Mouse (Mus musculus) liver, embryonic 15.5 days (tissue): ENCODE measurements around the gene Mamdc4. TPM values are rescaled to one million over a fixed set of nuclear protein-coding genes. Genes with fewer than 3 reads are reported as not detected.
"Not testable (repeated sequence)": the region's sequence is repeated elsewhere in the genome, so short reads cannot be mapped to it uniquely, and the experiment has no call there.

Experiments used
- ATAC-seq: fragments of 200-750 bp; cut with Nextera tagmentation; 2 replicates; pipeline ENCODE4 v1.8.0; 2017; ENCODE audit warnings: moderate number of reproducible peaks, mild to moderate bottlenecking, moderate library complexity; ENCODE audit not compliant: insufficient read depth
- H3K27ac ChIP-seq: fragments of 300-500 bp; sonication (generic); replicated peaks from 2 replicates; pipeline ENCODE4 v1.5.1; 2015; ENCODE audit warnings: mild to moderate bottlenecking, inconsistent platforms
- H3K27me3 ChIP-seq: fragments of 300-500 bp; sonication (generic); 2 replicates; pipeline ENCODE4 v1.6.1; 2015; ENCODE audit warnings: mild to moderate bottlenecking, inconsistent platforms
- H3K36me3 ChIP-seq: fragments of 300-500 bp; sonication (generic); replicated peaks from 2 replicates; pipeline ENCODE4 v1.6.1; 2015; ENCODE audit warnings: moderate library complexity, mild to moderate bottlenecking, inconsistent platforms
- H3K4me1 ChIP-seq: fragments of 300-500 bp; sonication (generic); replicated peaks from 2 replicates; pipeline ENCODE4 v1.6.1; 2015; ENCODE audit warnings: inconsistent platforms
- H3K4me2 ChIP-seq: fragments of 300-500 bp; sonication (generic); 2 replicates; pipeline ENCODE4 v1.6.1; 2015; ENCODE audit warnings: moderate library complexity, mild to moderate bottlenecking, inconsistent platforms
- H3K4me3 ChIP-seq: fragments of 300-500 bp; sonication (generic); replicated peaks from 2 replicates; pipeline ENCODE4 v1.5.1; 2015; ENCODE audit warnings: mild to moderate bottlenecking, inconsistent platforms
- H3K9ac ChIP-seq: fragments of 300-500 bp; sonication (generic); 2 replicates; pipeline ENCODE4 v1.6.1; 2015; ENCODE audit warnings: moderate library complexity, mild to moderate bottlenecking, inconsistent platforms
- H3K9me3 ChIP-seq: fragments of 300-500 bp; sonication (generic); replicated peaks from 2 replicates; pipeline ENCODE4 v1.6.1; 2016; ENCODE audit warnings: inconsistent platforms
- WGBS: fragments of 180-500 bp; shearing (Covaris S2); methylation state at CpG from one replicate; pipeline ENCODE4 v1.1.7; 2015; ENCODE audit warnings: mixed read lengths; ENCODE audit not compliant: insufficient replicate concordance; 5-methylcytosine and 5-hydroxymethylcytosine counted together
- polyA plus RNA-seq: library from polyadenylated mRNA; unstranded; fragments of >200 nt; fragmentation: Nextera tagmentation; extraction: Ambion mirVana; gene quantifications from 2 replicates; pipeline ENCODE4 v1.2.1, GENCODE M21; 2015

Mamdc4 gene
- polyA plus RNA-seq, 1 experiment from 2014 or later: 0.32 TPM

- Histone ChIP-seq H3K4me3 (peak overlapping the region; percentile 85), H3K27ac (peak overlapping the region; percentile 82), H3K36me3 (peaks cover 34% of the 10 kb centered on the region), H3K4me1 (peaks cover 35% of the 10 kb centered on the region), H3K27me3 (no peaks in the 10 kb centered on the region), H3K9me3 (no peaks in the 10 kb centered on the region), H3K4me2 (peak overlapping the region; percentile 94), H3K9ac (peak overlapping the region; percentile 91)
- under 1% methylated on average over 24 of the region's 24 CpGs for whole genome bisulfite sequencing
- peak; percentile 60 for ATAC-seq
Measured at GRCm38 (mm10) chr2:25557964-25558360, 16.7 kb downstream of the Mamdc4 start.

GRCm38 (mm10) chr2:25557221-25557963 lies 17.3 kb downstream of the Mamdc4 start, which contains the start of gene Edf1:
Gene Edf1, plus strand, starts transcription at chr2:25557847.
- peak; percentile 98 for ATAC-seq
- under 1% methylated on average over 61 of the region's 61 CpGs for WGBS

GRCm38 (mm10) chr2:25556296-25556695 lies 18.3 kb downstream of the Mamdc4 start:
- no peak overlapping the region for H3K9ac ChIP-seq
- no peaks in the 10 kb centered on the region for H3K9me3 ChIP-seq
- H3K27ac ChIP-seq: no peak overlapping the region
- peaks cover 26% of the 10 kb centered on the region for H3K4me1 ChIP-seq
- H3K27me3 ChIP-seq: no peaks in the 10 kb centered on the region
- no peak for ATAC-seq
- no peak overlapping the region for H3K4me3 ChIP-seq
- peak overlapping the region; percentile 94; the same call in 1 of the 2 replicates for H3K4me2 ChIP-seq
- 51% methylated on average over 1 of the region's 1 CpGs for WGBS
- peaks cover 18% of the 10 kb centered on the region for H3K36me3 ChIP-seq

More at GRCm38 (mm10) chr2:25557221-25557963, 17.3 kb downstream of the Mamdc4 start, which contains the start of gene Edf1:
- H3K4me3 ChIP-seq: peak within 1 kb of the TSS; percentile 85
- H3K27ac ChIP-seq: peak within 1 kb of the TSS; percentile 82
- peaks cover 31% of the 10 kb centered on the region for H3K4me1 ChIP-seq
- H3K4me2 ChIP-seq: peak within 1 kb of the TSS; percentile 94
- peak within 1 kb of the TSS; percentile 91 for H3K9ac ChIP-seq
- H3K9me3 ChIP-seq: no peaks in the 10 kb centered on the region
- H3K36me3 ChIP-seq: peaks cover 28% of the 10 kb centered on the region
- no peaks in the 10 kb centered on the region for H3K27me3 ChIP-seq

GRCm38 (mm10) chr2:25555479-25555878 lies 19.2 kb downstream of the Mamdc4 start:
- H3K27ac ChIP-seq, H3K9me3 ChIP-seq, ATAC-seq, H3K36me3 ChIP-seq, H3K4me3 ChIP-seq, H3K9ac ChIP-seq, H3K4me2 ChIP-seq, H3K27me3 ChIP-seq: not testable (repeated sequence)
- WGBS: 34% methylated on average over 2 of the region's 2 CpGs
- H3K4me1 ChIP-seq: peaks cover 26% of the 10 kb centered on the region

GRCm38 (mm10) chr2:25553171-25553786 lies 21.4 kb downstream of the Mamdc4 start:
- H3K9me3 ChIP-seq, H3K27me3 ChIP-seq, H3K4me3 ChIP-seq, H3K36me3 ChIP-seq, ATAC-seq, H3K9ac ChIP-seq, H3K27ac ChIP-seq, H3K4me2 ChIP-seq: not testable (repeated sequence)
- 57% methylated on average over 4 of the region's 4 CpGs for WGBS
- H3K4me1 ChIP-seq: peaks cover 15% of the 10 kb centered on the region

GRCm38 (mm10) chr2:25551186-25551585 lies 23.5 kb downstream of the Mamdc4 start:
- 31% methylated on average over 5 of the region's 5 CpGs for whole genome bisulfite sequencing
- ATAC-seq: no peak
- Histone ChIP-seq H3K27ac (no peak overlapping the region), H3K36me3 (no peaks in the 10 kb centered on the region), H3K9me3 (no peaks in the 10 kb centered on the region), H3K4me2 (no peak overlapping the region), H3K27me3 (no peaks in the 10 kb centered on the region), H3K4me3 (no peak overlapping the region), H3K9ac (no peak overlapping the region), H3K4me1 (peaks cover 8% of the 10 kb centered on the region)

- no peak overlapping the region for H3K9ac ChIP-seq
- H3K9me3 ChIP-seq: no peaks in the 10 kb centered on the region
- H3K36me3 ChIP-seq: no peaks in the 10 kb centered on the region
- WGBS: 64% methylated on average over 9 of the region's 9 CpGs
- no peak for ATAC-seq
- no peaks in the 10 kb centered on the region for H3K27me3 ChIP-seq
- H3K4me3 ChIP-seq: no peak overlapping the region
- H3K27ac ChIP-seq: no peak overlapping the region
- H3K4me2 ChIP-seq: no peak overlapping the region
- peaks cover 21% of the 10 kb centered on the region for H3K4me1 ChIP-seq
Measured at GRCm38 (mm10) chr2:25549021-25549991, 25.3 kb downstream of the Mamdc4 start.

- Histone ChIP-seq H3K9me3 (no peaks in the 10 kb centered on the region), H3K4me2 (peak within 1 kb of the TSS; percentile 90), H3K27me3 (no peaks in the 10 kb centered on the region), H3K9ac (peak within 1 kb of the TSS; percentile 84), H3K27ac (peak within 1 kb of the TSS; percentile 81), H3K4me3 (peak within 1 kb of the TSS; percentile 88), H3K36me3 (no peaks in the 10 kb centered on the region), H3K4me1 (peaks cover 24% of the 10 kb centered on the region)
- 4% methylated on average over 48 of the region's 48 CpGs for WGBS
- ATAC-seq: peak; percentile 100
Measured at GRCm38 (mm10) chr2:25546811-25547491, 27.7 kb downstream of the Mamdc4 start, which contains the start of gene Traf2. Gene Traf2, minus strand, starts transcription at chr2:25546940.

- no peaks in the 10 kb centered on the region for H3K36me3 ChIP-seq
- no peaks in the 10 kb centered on the region for H3K9me3 ChIP-seq
- H3K27me3 ChIP-seq: no peaks in the 10 kb centered on the region
- peak overlapping the region; percentile 84 for H3K9ac ChIP-seq
- 4% methylated on average over 43 of the region's 43 CpGs for WGBS
- H3K4me3 ChIP-seq: peak overlapping the region; percentile 88
- peak overlapping the region; percentile 81 for H3K27ac ChIP-seq
- ATAC-seq: peak; percentile 75
- H3K4me1 ChIP-seq: peaks cover 24% of the 10 kb centered on the region
- H3K4me2 ChIP-seq: peak overlapping the region; percentile 90
Measured at GRCm38 (mm10) chr2:25545996-25546810, 28.4 kb downstream of the Mamdc4 start.
